Mouse (Mus musculus): ENCODE results near the gene Uvrag.

GRCm38 (mm10) chr7:98894305-98894704, 246.6 kb downstream of the Uvrag start:
- TF ChIP-seq CTCF (IDR thresholded peaks at IDR 0.05; ENCODE audit: low read depth, low read length) (no peak), POLR2A (IDR thresholded peaks at IDR 0.05; ENCODE audit: extremely low read depth, insufficient read depth, low read length) (no peak)
